Mouse (Mus musculus) testis, adult 2 months (tissue): ENCODE measurements around the gene Tnni2.

Experiments
- CTCF ChIP-seq: fragments of 200-500 bp; IDR thresholded peaks from 2 replicates; pipeline ENCODE4 v1.5.1; 2012; ENCODE audit warnings: low read depth, mild to moderate bottlenecking, inconsistent platforms, low read length, moderate library complexity; ENCODE audit not compliant: control insufficient read depth, insufficient read depth, insufficient replicate concordance
- POLR2A ChIP-seq: fragments of 200-500 bp; IDR thresholded peaks from 2 replicates; pipeline ENCODE4 v1.6.1; 2012; ENCODE audit warnings: low read depth, mild to moderate bottlenecking, inconsistent platforms, low read length, moderate library complexity; ENCODE audit not compliant: control insufficient read depth

- TF ChIP-seq POLR2A (no peak), CTCF (no peak)
Measured at GRCm38 (mm10) chr7:142444171-142444570, 2.6 kb downstream of the Tnni2 start.
